Mouse (Mus musculus) neural tube, embryonic 15.5 days (tissue): ENCODE results near the gene 1190005I06Rik. TPM values are rescaled to one million over a fixed set of nuclear protein-coding genes. Genes with fewer than 3 reads are reported as not detected.

Experiments
- ATAC-seq: fragments of 200-750 bp; cut with Nextera tagmentation; 2 replicates; pipeline ENCODE4 v1.8.0; 2017; ENCODE audit warnings: mild to moderate bottlenecking, moderate TSS enrichment, moderate library complexity; ENCODE audit not compliant: low FRiP score
- H3K27ac ChIP-seq: fragments of 300-500 bp; sonication (generic); replicated peaks from 2 replicates; pipeline ENCODE4 v1.5.1; 2015; ENCODE audit warnings: mild to moderate bottlenecking, inconsistent platforms
- H3K27me3 ChIP-seq: fragments of 300-500 bp; sonication (generic); replicated peaks from 2 replicates; pipeline ENCODE4 v1.6.1; 2015; ENCODE audit warnings: inconsistent platforms
- H3K36me3 ChIP-seq: fragments of 300-500 bp; sonication (generic); 2 replicates; pipeline ENCODE4 v1.6.1; 2015; ENCODE audit warnings: inconsistent platforms
- H3K4me1 ChIP-seq: fragments of 300-500 bp; sonication (generic); 2 replicates; pipeline ENCODE4 v1.6.1; 2015; ENCODE audit warnings: inconsistent platforms
- H3K4me2 ChIP-seq: fragments of 300-500 bp; sonication (generic); 2 replicates; pipeline ENCODE4 v1.6.1; 2015; ENCODE audit warnings: inconsistent platforms, mild to moderate bottlenecking, moderate library complexity
- H3K4me3 ChIP-seq: fragments of 300-500 bp; sonication (generic); replicated peaks from 2 replicates; pipeline ENCODE4 v1.5.1; 2015; ENCODE audit warnings: mild to moderate bottlenecking, inconsistent platforms
- H3K9ac ChIP-seq: fragments of 300-500 bp; sonication (generic); replicated peaks from 2 replicates; pipeline ENCODE4 v1.6.1; 2015; ENCODE audit warnings: mild to moderate bottlenecking, inconsistent platforms
- H3K9me3 ChIP-seq: fragments of 300-500 bp; sonication (generic); replicated peaks from 2 replicates; pipeline ENCODE4 v1.6.1; 2016; ENCODE audit warnings: inconsistent platforms
- WGBS: fragments of 180-500 bp; shearing (Covaris S2); methylation state at CpG from one replicate; pipeline ENCODE4 v1.1.7; 2015; ENCODE audit warnings: mixed read lengths; 5-methylcytosine and 5-hydroxymethylcytosine counted together
- polyA plus RNA-seq: library from polyadenylated mRNA; unstranded; fragments of >200 nt; fragmentation: Nextera tagmentation; extraction: Ambion mirVana; gene quantifications from 2 replicates; pipeline ENCODE4 v1.2.1, GENCODE M21; 2015

The 1190005I06Rik gene
- polyA plus RNA-seq, 1 experiment from 2014 or later: 13.5 TPM

- WGBS: 28% methylated on average over 7 of the region's 8 CpGs
- no peaks in the 10 kb centered on the region for H3K9me3 ChIP-seq
- no peak overlapping the region for H3K4me2 ChIP-seq
- H3K4me1 ChIP-seq: peaks cover 29% of the 10 kb centered on the region
- peak; percentile 46; the same call in 1 of the 2 replicates for ATAC-seq
- no peaks in the 10 kb centered on the region for H3K27me3 ChIP-seq
- no peak overlapping the region for H3K9ac ChIP-seq
- H3K4me3 ChIP-seq: no peak overlapping the region
- H3K27ac ChIP-seq: 0 out of 2 replicates have a peak overlapping the region, but pooled peaks have one; percentile 13
- no peaks in the 10 kb centered on the region for H3K36me3 ChIP-seq
Observed at GRCm38 (mm10) chr8:120616663-120617626, 30.5 kb downstream of the 1190005I06Rik start.

- H3K4me2 ChIP-seq: no peak overlapping the region
- H3K36me3 ChIP-seq: no peaks in the 10 kb centered on the region
- 93% methylated on average over 3 of the region's 3 CpGs for WGBS
- peaks cover 20% of the 10 kb centered on the region for H3K4me1 ChIP-seq
- no peak for ATAC-seq
- no peaks in the 10 kb centered on the region for H3K9me3 ChIP-seq
- H3K9ac ChIP-seq: no peak overlapping the region
- H3K27me3 ChIP-seq: peaks cover 4% of the 10 kb centered on the region; the same call in 1 of the 2 replicates
- no peak overlapping the region for H3K4me3 ChIP-seq
- no peak overlapping the region for H3K27ac ChIP-seq
Observed at GRCm38 (mm10) chr8:120614491-120614890, 32.9 kb downstream of the 1190005I06Rik start.

- WGBS: 81% methylated on average over 6 of the region's 6 CpGs
- Histone ChIP-seq H3K4me3 (no peak overlapping the region), H3K27me3 (peaks cover 8% of the 10 kb centered on the region; the same call in 1 of the 2 replicates), H3K4me2 (no peak overlapping the region), H3K4me1 (no peaks in the 10 kb centered on the region; the same call in 1 of the 2 replicates), H3K9me3 (no peaks in the 10 kb centered on the region), H3K36me3 (no peaks in the 10 kb centered on the region), H3K9ac (no peak overlapping the region), H3K27ac (no peak overlapping the region)
- no peak for ATAC-seq
Observed at GRCm38 (mm10) chr8:120610824-120611223, 36.6 kb downstream of the 1190005I06Rik start.

GRCm38 (mm10) chr8:120607885-120608284, 39.5 kb downstream of the 1190005I06Rik start:
- WGBS: 13% methylated on average over 7 of the region's 7 CpGs
- peaks cover 8% of the 10 kb centered on the region; the same call in 1 of the 2 replicates for H3K27me3 ChIP-seq
- H3K36me3 ChIP-seq: no peaks in the 10 kb centered on the region

GRCm38 (mm10) chr8:120607460-120607859, 40.0 kb downstream of the 1190005I06Rik start:
- Histone ChIP-seq H3K4me2 (no peak overlapping the region), H3K36me3 (no peaks in the 10 kb centered on the region), H3K27me3 (peaks cover 8% of the 10 kb centered on the region; the same call in 1 of the 2 replicates), H3K27ac (no peak overlapping the region), H3K9me3 (no peaks in the 10 kb centered on the region), H3K4me3 (no peak overlapping the region), H3K4me1 (peaks cover 6% of the 10 kb centered on the region), H3K9ac (no peak overlapping the region)
- 72% methylated on average over 9 of the region's 9 CpGs for WGBS
- ATAC-seq: 0 out of 2 replicates have a peak, but pooled peaks have one; percentile 30

More at GRCm38 (mm10) chr8:120607885-120608284, 39.5 kb downstream of the 1190005I06Rik start:
- Histone ChIP-seq H3K4me1 (peaks cover 2% of the 10 kb centered on the region), H3K4me3 (no peak overlapping the region), H3K4me2 (no peak overlapping the region), H3K9me3 (no peaks in the 10 kb centered on the region), H3K9ac (no peak overlapping the region), H3K27ac (no peak overlapping the region)
- no peak for ATAC-seq

- WGBS: 21% methylated on average over 6 of the region's 6 CpGs
Observed at GRCm38 (mm10) chr8:120602672-120603071, 44.8 kb downstream of the 1190005I06Rik start.

GRCm38 (mm10) chr8:120599504-120599903, 47.9 kb downstream of the 1190005I06Rik start:
- no peak for ATAC-seq
- H3K4me2 ChIP-seq: no peak overlapping the region
- H3K9ac ChIP-seq: no peak overlapping the region
- no peak overlapping the region for H3K4me3 ChIP-seq
- no peaks in the 10 kb centered on the region for H3K36me3 ChIP-seq
- no peaks in the 10 kb centered on the region for H3K9me3 ChIP-seq
- H3K27me3 ChIP-seq: no peaks in the 10 kb centered on the region
- no peak overlapping the region for H3K27ac ChIP-seq
- peaks cover 19% of the 10 kb centered on the region for H3K4me1 ChIP-seq
- 53% methylated on average over 7 of the region's 7 CpGs for WGBS

More at GRCm38 (mm10) chr8:120602672-120603071, 44.8 kb downstream of the 1190005I06Rik start:
- Histone ChIP-seq H3K9me3 (no peaks in the 10 kb centered on the region), H3K4me2 (no peak overlapping the region), H3K27me3 (no peaks in the 10 kb centered on the region), H3K36me3 (no peaks in the 10 kb centered on the region), H3K4me1 (peaks cover 19% of the 10 kb centered on the region), H3K27ac (no peak overlapping the region), H3K9ac (no peak overlapping the region), H3K4me3 (no peak overlapping the region)
- peak; percentile 16; the same call in 1 of the 2 replicates for ATAC-seq

- H3K27me3 ChIP-seq: no peaks in the 10 kb centered on the region
- H3K36me3 ChIP-seq: no peaks in the 10 kb centered on the region
- no peak overlapping the region; the same call in 1 of the 2 replicates for H3K27ac ChIP-seq
- H3K4me3 ChIP-seq: no peak overlapping the region
- 17% methylated on average over 24 of the region's 24 CpGs for WGBS
- peaks cover 19% of the 10 kb centered on the region for H3K4me1 ChIP-seq
- H3K9ac ChIP-seq: no peak overlapping the region
- H3K9me3 ChIP-seq: no peaks in the 10 kb centered on the region
- peak; percentile 79 for ATAC-seq
- peak overlapping the region; percentile 29 for H3K4me2 ChIP-seq
Observed at GRCm38 (mm10) chr8:120598579-120598978, 48.9 kb downstream of the 1190005I06Rik start.

GRCm38 (mm10) chr8:120595963-120596362, 51.5 kb downstream of the 1190005I06Rik start:
- H3K4me2 ChIP-seq: no peak overlapping the region
- H3K9me3 ChIP-seq: no peaks in the 10 kb centered on the region
- no peak for ATAC-seq
- H3K9ac ChIP-seq: no peak overlapping the region
- no peaks in the 10 kb centered on the region for H3K27me3 ChIP-seq
- no peak overlapping the region for H3K27ac ChIP-seq
- H3K4me1 ChIP-seq: peaks cover 12% of the 10 kb centered on the region
- H3K4me3 ChIP-seq: no peak overlapping the region
- WGBS: 13% methylated on average over 5 of the region's 5 CpGs
- no peaks in the 10 kb centered on the region for H3K36me3 ChIP-seq

- no peak for ATAC-seq
- 87% methylated on average over 5 of the region's 5 CpGs for WGBS
Observed at GRCm38 (mm10) chr8:120594571-120594970, 52.9 kb downstream of the 1190005I06Rik start.

GRCm38 (mm10) chr8:120591587-120592292, 55.7 kb downstream of the 1190005I06Rik start:
- no peaks in the 10 kb centered on the region for H3K9me3 ChIP-seq
- WGBS: 84% methylated on average over 10 of the region's 10 CpGs
- no peak overlapping the region for H3K27ac ChIP-seq
- H3K36me3 ChIP-seq: no peaks in the 10 kb centered on the region
- H3K9ac ChIP-seq: no peak overlapping the region
- no peak overlapping the region for H3K4me2 ChIP-seq
- ATAC-seq: no peak
- H3K4me1 ChIP-seq: peaks cover 24% of the 10 kb centered on the region
- no peak overlapping the region for H3K4me3 ChIP-seq
- no peaks in the 10 kb centered on the region for H3K27me3 ChIP-seq

More at GRCm38 (mm10) chr8:120594571-120594970, 52.9 kb downstream of the 1190005I06Rik start:
- no peaks in the 10 kb centered on the region for H3K9me3 ChIP-seq
- no peak overlapping the region for H3K9ac ChIP-seq
- no peaks in the 10 kb centered on the region for H3K36me3 ChIP-seq
- no peaks in the 10 kb centered on the region for H3K27me3 ChIP-seq
- peaks cover 18% of the 10 kb centered on the region for H3K4me1 ChIP-seq
- no peak overlapping the region for H3K4me3 ChIP-seq
- no peak overlapping the region for H3K4me2 ChIP-seq
- no peak overlapping the region for H3K27ac ChIP-seq
